Mouse (Mus musculus) stomach, postnatal 0 days (tissue): ENCODE results near the gene Parva. TPM values are rescaled to one million over a fixed set of nuclear protein-coding genes. Genes with fewer than 3 reads are reported as not detected.

Experiments used
- ATAC-seq: fragments of 200-750 bp; cut with Nextera tagmentation; 2 replicates; pipeline ENCODE4 v1.8.0; 2017; ENCODE audit not compliant: low FRiP score, low TSS enrichment
- DNase-seq: peaks from one replicate; pipeline ENCODE4 v3.0.0-alpha.2; 2016; ENCODE audit warnings: low spot score
- H3K27ac ChIP-seq: fragments of 300-500 bp; sonication (generic); replicated peaks from 2 replicates; pipeline ENCODE4 v1.5.1; 2014; ENCODE audit warnings: mild to moderate bottlenecking, control low read depth
- H3K27me3 ChIP-seq: fragments of 300-500 bp; sonication (generic); 2 replicates; pipeline ENCODE4 v1.6.1; 2014; ENCODE audit warnings: low read length; ENCODE audit not compliant: control insufficient read depth, insufficient read depth
- H3K36me3 ChIP-seq: fragments of 300-500 bp; sonication (generic); 2 replicates; pipeline ENCODE4 v1.6.1; 2014; ENCODE audit warnings: low read length, mixed read lengths; ENCODE audit not compliant: control insufficient read depth, insufficient read depth
- H3K4me1 ChIP-seq: fragments of 300-500 bp; sonication (generic); replicated peaks from 2 replicates; pipeline ENCODE4 v1.6.1; 2014; ENCODE audit warnings: antibody characterized with exemption; ENCODE audit not compliant: control insufficient read depth, insufficient read depth
- H3K4me2 ChIP-seq: fragments of 300-500 bp; sonication (generic); replicated peaks from 2 replicates; pipeline ENCODE4 v1.6.1; 2014; ENCODE audit warnings: low read depth, mild to moderate bottlenecking, control low read depth, moderate library complexity
- H3K4me3 ChIP-seq: fragments of 300-500 bp; sonication (generic); 2 replicates; pipeline ENCODE4 v1.5.1; 2014; ENCODE audit warnings: low read depth, low read length, control low read depth
- H3K9ac ChIP-seq: fragments of 300-500 bp; sonication (generic); 2 replicates; pipeline ENCODE4 v1.6.1; 2014; ENCODE audit warnings: mild to moderate bottlenecking, low read length, control low read depth, mixed read lengths
- H3K9me3 ChIP-seq: fragments of 300-500 bp; sonication (generic); 2 replicates; pipeline ENCODE4 v1.6.1; 2016; ENCODE audit warnings: low read length; ENCODE audit not compliant: control insufficient read depth
- CTCF ChIP-seq: IDR thresholded peaks from 2 replicates; pipeline ENCODE4 v1.5.1; 2016; ENCODE audit warnings: antibody characterized with exemption, low read depth, mild to moderate bottlenecking, moderate library complexity
- EP300 ChIP-seq: optimal IDR thresholded peaks from 2 replicates; pipeline ENCODE3; 2016; ENCODE audit warnings: antibody characterized with exemption
- WGBS: fragments of 180-500 bp; shearing (Covaris S2); extraction: QIAGEN DNeasy Blood & Tissue Kit; methylation state at CpG from one replicate; pipeline ENCODE4 v1.1.7; 2014; 5-methylcytosine and 5-hydroxymethylcytosine counted together
- polyA plus RNA-seq: library from polyadenylated mRNA; unstranded; fragments of >200 nt; fragmentation: Nextera tagmentation; extraction: Ambion mirVana; gene quantifications from 2 replicates; pipeline ENCODE4 v1.2.1, GENCODE M21; 2015

The Parva gene
- polyA plus RNA-seq, 1 experiment from 2014 or later = 72.3 TPM

GRCm38 (mm10) chr7:112512257-112512656 lies 85.0 kb downstream of the Parva start:
- H3K9me3 ChIP-seq = no peaks in the 10 kb centered on the region
- TF ChIP-seq CTCF (no peak), EP300 (no peak)
- H3K4me3 ChIP-seq = no peak overlapping the region
- H3K4me2 ChIP-seq = no peak overlapping the region
- H3K36me3 ChIP-seq = no peaks in the 10 kb centered on the region
- 0 out of 2 replicates have a peak overlapping the region, but pooled peaks have one; percentile 35 for H3K27ac ChIP-seq
- ATAC-seq (no peak), DNase-seq (no peak)
- H3K9ac ChIP-seq = no peak overlapping the region
- WGBS = 29% methylated on average over 3 of the region's 3 CpGs
- H3K4me1 ChIP-seq = peaks cover 12% of the 10 kb centered on the region
- no peaks in the 10 kb centered on the region for H3K27me3 ChIP-seq

GRCm38 (mm10) chr7:112512895-112513294 lies 85.6 kb downstream of the Parva start:
- Histone ChIP-seq H3K9me3 (no peaks in the 10 kb centered on the region), H3K4me2 (no peak overlapping the region), H3K27me3 (no peaks in the 10 kb centered on the region), H3K9ac (no peak overlapping the region), H3K27ac (no peak overlapping the region), H3K4me3 (no peak overlapping the region), H3K36me3 (no peaks in the 10 kb centered on the region), H3K4me1 (peaks cover 12% of the 10 kb centered on the region)
- ATAC-seq = no peak
- TF ChIP-seq CTCF (no peak), EP300 (no peak)
- WGBS = 87% methylated on average over 1 of the region's 1 CpGs
- DNase-seq = no peak

- Histone ChIP-seq H3K27ac (no peak overlapping the region), H3K4me3 (no peak overlapping the region), H3K4me1 (peaks cover 10% of the 10 kb centered on the region; the same call in 1 of the 2 replicates), H3K27me3 (no peaks in the 10 kb centered on the region), H3K36me3 (no peaks in the 10 kb centered on the region), H3K4me2 (no peak overlapping the region), H3K9me3 (no peaks in the 10 kb centered on the region), H3K9ac (no peak overlapping the region)
- TF ChIP-seq EP300 = no peak
- TF ChIP-seq CTCF = no peak
- ATAC-seq = no peak
- 85% methylated on average over 8 of the region's 8 CpGs for WGBS
- DNase-seq = no peak
These were observed 87.4 kb downstream of the Parva start for GRCm38 (mm10) chr7:112514636-112515193.

- no peak for TF ChIP-seq EP300
- no peak for TF ChIP-seq CTCF
- H3K27ac ChIP-seq = no peak overlapping the region
- H3K9ac ChIP-seq = no peak overlapping the region
- no peaks in the 10 kb centered on the region for H3K36me3 ChIP-seq
- no peaks in the 10 kb centered on the region for H3K9me3 ChIP-seq
- H3K27me3 ChIP-seq = no peaks in the 10 kb centered on the region
- ATAC-seq (no peak), DNase-seq (no peak)
- H3K4me2 ChIP-seq = no peak overlapping the region
- 93% methylated on average over 6 of the region's 6 CpGs for WGBS
- no peak overlapping the region for H3K4me3 ChIP-seq
- H3K4me1 ChIP-seq = peaks cover 3% of the 10 kb centered on the region; the same call in 1 of the 2 replicates
These were observed 98.2 kb downstream of the Parva start for GRCm38 (mm10) chr7:112525465-112525864.

GRCm38 (mm10) chr7:112526226-112526625 lies 98.9 kb downstream of the Parva start:
- WGBS = 75% methylated on average over 10 of the region's 10 CpGs
- Histone ChIP-seq H3K9ac (no peak overlapping the region), H3K27me3 (no peaks in the 10 kb centered on the region), H3K4me1 (peaks cover 3% of the 10 kb centered on the region; the same call in 1 of the 2 replicates), H3K9me3 (no peaks in the 10 kb centered on the region), H3K4me3 (no peak overlapping the region), H3K36me3 (no peaks in the 10 kb centered on the region), H3K27ac (no peak overlapping the region), H3K4me2 (no peak overlapping the region)
- DNase-seq (no peak), ATAC-seq (no peak)
- TF ChIP-seq CTCF = no peak
- TF ChIP-seq EP300 = no peak

- Histone ChIP-seq H3K27me3 (no peaks in the 10 kb centered on the region), H3K4me1 (peaks cover 3% of the 10 kb centered on the region; the same call in 1 of the 2 replicates), H3K9ac (no peak overlapping the region), H3K4me2 (no peak overlapping the region), H3K36me3 (no peaks in the 10 kb centered on the region), H3K4me3 (no peak overlapping the region), H3K27ac (no peak overlapping the region), H3K9me3 (no peaks in the 10 kb centered on the region)
- WGBS = 54% methylated on average over 4 of the region's 4 CpGs
- no peak for DNase-seq
- no peak for ATAC-seq
- TF ChIP-seq CTCF (no peak), EP300 (no peak)
These were observed 99.9 kb downstream of the Parva start for GRCm38 (mm10) chr7:112527230-112527629.
